Mouse (Mus musculus) liver, embryonic 16.5 days (tissue): ENCODE results near the gene Syk. TPM values are rescaled to one million over a fixed set of nuclear protein-coding genes. Genes with fewer than 3 reads are reported as not detected.

ENCODE experiments used
- ATAC-seq: fragments of 200-750 bp; cut with Nextera tagmentation; 2 replicates; pipeline ENCODE4 v1.8.0; 2017; ENCODE audit warnings: low read depth, mild to moderate bottlenecking, moderate number of reproducible peaks, moderate library complexity
- H3K27ac ChIP-seq: fragments of 300-500 bp; sonication (generic); 2 replicates; pipeline ENCODE4 v1.5.1; 2014; ENCODE audit warnings: mild to moderate bottlenecking, low read length
- H3K27me3 ChIP-seq: fragments of 300-500 bp; sonication (generic); 2 replicates; pipeline ENCODE4 v1.6.1; 2014; ENCODE audit warnings: low read depth, low read length, mixed read lengths; ENCODE audit not compliant: control insufficient read depth, insufficient read depth
- H3K36me3 ChIP-seq: fragments of 300-500 bp; sonication (generic); 2 replicates; pipeline ENCODE4 v1.6.1; 2014; ENCODE audit warnings: mild to moderate bottlenecking; ENCODE audit not compliant: control insufficient read depth, insufficient read depth
- H3K4me1 ChIP-seq: fragments of 300-500 bp; sonication (generic); 2 replicates; pipeline ENCODE4 v1.6.1; 2014; ENCODE audit warnings: low read depth, low read length, mixed read lengths; ENCODE audit not compliant: control insufficient read depth
- H3K4me2 ChIP-seq: fragments of 300-500 bp; sonication (generic); 2 replicates; pipeline ENCODE4 v1.6.1; 2014; ENCODE audit warnings: low read depth, low read length, mixed read lengths
- H3K4me3 ChIP-seq: fragments of 300-500 bp; sonication (generic); 2 replicates; pipeline ENCODE4 v1.5.1; 2014; ENCODE audit warnings: low read depth, mild to moderate bottlenecking, low read length
- H3K9ac ChIP-seq: fragments of 300-500 bp; sonication (generic); 2 replicates; pipeline ENCODE4 v1.6.1; 2014; ENCODE audit warnings: low read depth, low read length
- H3K9me3 ChIP-seq: fragments of 300-500 bp; sonication (generic); replicated peaks from 2 replicates; pipeline ENCODE4 v1.6.1; 2016; ENCODE audit warnings: low read length; ENCODE audit not compliant: control insufficient read depth
- WGBS: fragments of 180-500 bp; shearing (Covaris S2); extraction: QIAGEN DNeasy Blood & Tissue Kit; methylation state at CpG from one replicate; pipeline ENCODE4 v1.1.7; 2014; ENCODE audit not compliant: insufficient replicate concordance; 5-methylcytosine and 5-hydroxymethylcytosine counted together
- polyA plus RNA-seq: library from polyadenylated mRNA; unstranded; fragments of >200 nt; fragmentation: Nextera tagmentation; extraction: Ambion mirVana; gene quantifications from 2 replicates; pipeline ENCODE4 v1.2.1, GENCODE M21; 2015

Syk gene
- polyA plus RNA-seq, 1 experiment from 2014 or later = 5.9 TPM

GRCm38 (mm10) chr13:52584654-52585455, 1.9 kb downstream of the Syk start:
- Histone ChIP-seq H3K4me3 (peak overlapping the region; percentile 44), H3K9ac (no peak overlapping the region), H3K4me1 (no peaks in the 10 kb centered on the region; the same call in 1 of the 2 replicates), H3K36me3 (no peaks in the 10 kb centered on the region), H3K27me3 (peaks cover 16% of the 10 kb centered on the region), H3K4me2 (peak overlapping the region; percentile 48), H3K9me3 (no peaks in the 10 kb centered on the region), H3K27ac (no peak overlapping the region; the same call in 1 of the 2 replicates)
- ATAC-seq = no peak
- 16% methylated on average over 17 of the region's 17 CpGs for WGBS

GRCm38 (mm10) chr13:52587761-52588160, 4.8 kb downstream of the Syk start:
- WGBS = 72% methylated on average over 4 of the region's 4 CpGs
- Histone ChIP-seq H3K9me3 (no peaks in the 10 kb centered on the region), H3K9ac (no peak overlapping the region), H3K36me3 (no peaks in the 10 kb centered on the region), H3K27ac (no peak overlapping the region), H3K4me1 (no peaks in the 10 kb centered on the region; the same call in 1 of the 2 replicates), H3K4me3 (no peak overlapping the region), H3K4me2 (no peak overlapping the region), H3K27me3 (peaks cover 11% of the 10 kb centered on the region)
- no peak for ATAC-seq

DNA sequence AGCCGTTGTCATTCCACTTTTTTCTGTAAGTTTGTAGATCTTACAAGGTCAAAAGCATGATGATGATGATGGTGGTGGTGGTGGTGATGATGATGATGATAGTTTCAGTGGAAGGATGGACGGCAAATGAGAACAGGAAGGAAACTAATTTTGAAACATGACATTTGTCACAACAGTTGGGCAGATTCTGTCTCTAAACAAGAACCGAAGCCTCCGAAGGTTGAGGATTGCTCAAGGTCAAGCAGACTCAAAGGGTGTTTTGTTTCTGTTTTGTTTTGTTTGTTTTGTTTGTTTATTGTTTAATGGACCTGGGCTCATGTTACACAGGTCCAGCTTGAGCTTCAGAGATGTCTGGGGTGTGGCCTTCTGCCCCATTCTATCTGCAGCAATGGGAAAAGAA, 6.1 kb downstream of the Syk start:
- Histone ChIP-seq H3K27ac (no peak overlapping the region), H3K27me3 (peaks cover 3% of the 10 kb centered on the region; the same call in 1 of the 2 replicates), H3K9me3 (no peaks in the 10 kb centered on the region), H3K4me2 (no peak overlapping the region), H3K4me3 (no peak overlapping the region), H3K9ac (no peak overlapping the region), H3K36me3 (no peaks in the 10 kb centered on the region), H3K4me1 (no peaks in the 10 kb centered on the region)
- no peak for ATAC-seq
- WGBS = 59% methylated on average over 4 of the region's 4 CpGs

GRCm38 (mm10) chr13:52591831-52592230, 8.9 kb downstream of the Syk start:
- Histone ChIP-seq H3K9me3 (no peaks in the 10 kb centered on the region), H3K36me3 (no peaks in the 10 kb centered on the region), H3K4me2 (no peak overlapping the region), H3K27ac (no peak overlapping the region), H3K4me1 (no peaks in the 10 kb centered on the region), H3K9ac (no peak overlapping the region), H3K4me3 (no peak overlapping the region), H3K27me3 (no peaks in the 10 kb centered on the region)
- no peak for ATAC-seq
- 72% methylated on average over 4 of the region's 4 CpGs for WGBS

DNA sequence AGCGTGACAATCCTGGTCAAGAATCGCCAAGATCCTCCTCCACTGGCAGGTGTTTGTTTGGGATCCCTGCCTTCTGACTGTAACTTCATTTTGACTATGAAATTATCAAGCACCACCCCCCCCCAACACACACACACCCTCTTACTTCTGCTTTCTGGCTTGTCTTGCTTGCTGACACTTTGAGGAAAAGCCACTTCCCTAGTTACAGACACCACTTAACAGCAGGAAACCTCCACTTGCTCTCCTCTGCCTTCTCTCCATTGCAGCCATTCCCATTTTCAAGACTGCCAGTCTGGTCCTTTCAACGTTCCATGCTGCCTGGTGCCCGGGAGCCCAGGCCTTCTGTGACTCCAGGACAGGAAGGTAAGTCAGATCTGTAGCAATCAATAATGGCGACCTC, 13.7 kb downstream of the Syk start:
- H3K4me2 ChIP-seq = peak overlapping the region; percentile 22
- H3K9ac ChIP-seq = no peak overlapping the region
- H3K9me3 ChIP-seq = no peaks in the 10 kb centered on the region
- 21% methylated on average over 5 of the region's 5 CpGs for WGBS
- H3K4me1 ChIP-seq = no peaks in the 10 kb centered on the region
- peak overlapping the region; percentile 15 for H3K4me3 ChIP-seq
- H3K36me3 ChIP-seq = no peaks in the 10 kb centered on the region
- H3K27ac ChIP-seq = no peak overlapping the region
- no peaks in the 10 kb centered on the region for H3K27me3 ChIP-seq
- no peak for ATAC-seq

DNA sequence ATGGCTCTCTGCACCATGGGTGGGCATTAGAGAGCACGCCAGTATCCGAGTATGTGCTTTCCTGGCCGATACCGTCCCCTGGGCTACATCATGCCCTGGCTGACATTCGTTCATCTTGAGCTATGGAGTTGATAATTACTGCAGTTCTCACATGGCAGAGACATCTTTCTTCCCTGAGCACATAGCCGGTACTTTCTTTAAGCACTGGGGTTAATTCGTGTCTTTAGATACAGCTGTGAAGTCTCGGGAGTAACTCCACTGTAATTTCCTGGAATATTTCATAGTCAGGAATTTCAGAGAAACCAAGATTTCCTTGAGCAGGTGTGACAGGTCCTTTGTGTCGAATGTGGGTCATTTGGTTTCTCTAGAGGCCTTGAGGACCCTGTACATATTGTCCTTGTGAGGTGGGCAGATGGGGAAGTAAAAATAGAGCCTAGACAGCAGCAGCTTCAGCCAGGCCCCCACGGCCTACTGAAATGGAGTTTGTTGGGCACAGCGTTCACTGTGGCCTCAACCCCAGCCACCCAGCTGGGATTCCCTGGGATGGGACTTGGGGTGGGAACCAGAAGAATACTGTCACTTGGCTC, 14.2 kb downstream of the Syk start:
- WGBS = 31% methylated on average over 11 of the region's 11 CpGs
- Histone ChIP-seq H3K9me3 (no peaks in the 10 kb centered on the region), H3K9ac (no peak overlapping the region), H3K27ac (no peak overlapping the region; the same call in 1 of the 2 replicates), H3K27me3 (no peaks in the 10 kb centered on the region), H3K36me3 (no peaks in the 10 kb centered on the region), H3K4me3 (peak overlapping the region; percentile 15), H3K4me2 (peak overlapping the region; percentile 22), H3K4me1 (no peaks in the 10 kb centered on the region)
- ATAC-seq = no peak

DNA sequence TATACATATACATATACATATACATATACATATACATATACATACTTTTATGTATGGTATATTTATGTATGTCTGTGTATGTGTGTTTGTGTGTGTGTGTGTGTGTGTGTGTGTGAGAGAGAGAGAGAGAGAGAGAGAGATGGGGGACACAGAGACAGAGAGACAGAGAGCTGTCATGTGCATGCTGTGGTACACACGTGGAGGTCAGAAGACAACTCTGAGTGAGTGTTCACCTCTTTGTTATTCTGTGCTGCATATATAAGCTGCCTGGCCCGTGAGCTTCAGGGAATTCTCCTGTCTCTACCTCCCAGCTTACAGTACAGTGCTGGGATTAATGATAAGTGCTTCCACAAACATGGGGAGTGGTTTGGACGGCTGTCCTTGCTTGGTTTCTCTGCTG, 15.3 kb downstream of the Syk start:
- WGBS = 28% methylated on average over 3 of the region's 3 CpGs

DNA sequence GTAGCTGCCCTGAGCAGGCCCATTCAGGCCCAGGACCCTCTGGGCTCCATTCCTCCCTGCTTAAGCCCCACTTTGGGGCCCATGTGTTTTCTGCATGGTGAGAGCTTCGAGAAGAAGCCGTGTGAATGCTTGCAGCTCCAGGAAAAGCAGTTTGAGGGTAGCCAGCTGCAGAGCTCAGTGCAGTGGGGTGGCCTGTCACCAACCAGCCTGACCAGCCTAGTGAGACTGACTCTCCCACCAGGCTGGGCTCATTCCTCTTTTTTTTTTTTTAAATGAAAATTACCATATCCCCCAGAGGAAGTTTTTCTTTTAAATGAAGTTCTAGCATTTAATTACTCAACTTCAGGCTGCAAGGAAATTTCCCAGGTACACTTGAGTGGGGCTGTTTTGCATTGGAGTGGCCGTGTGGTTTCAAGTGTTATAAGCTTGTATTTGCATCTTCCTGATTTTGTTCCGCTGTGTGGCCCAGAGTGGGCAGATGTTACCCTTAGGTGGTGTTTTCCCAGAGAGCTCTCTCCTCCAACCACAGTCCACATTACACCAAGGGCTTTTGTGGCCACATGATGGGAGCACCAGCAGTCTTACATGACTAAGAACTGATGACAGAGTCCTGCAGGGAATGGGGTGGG, 17.2 kb downstream of the Syk start:
- Histone ChIP-seq H3K36me3 (no peaks in the 10 kb centered on the region), H3K9ac (no peak overlapping the region), H3K4me2 (no peak overlapping the region), H3K27me3 (no peaks in the 10 kb centered on the region), H3K4me1 (no peaks in the 10 kb centered on the region; the same call in 1 of the 2 replicates), H3K9me3 (no peaks in the 10 kb centered on the region), H3K4me3 (no peak overlapping the region), H3K27ac (no peak overlapping the region)
- ATAC-seq = no peak
- WGBS = 40% methylated on average over 4 of the region's 4 CpGs

More for the DNA sequence above, 15.3 kb downstream of the Syk start:
- no peaks in the 10 kb centered on the region for H3K36me3 ChIP-seq
- H3K27ac ChIP-seq = no peak overlapping the region
- H3K4me2 ChIP-seq = no peak overlapping the region
- H3K9me3 ChIP-seq = no peaks in the 10 kb centered on the region
- no peak overlapping the region for H3K9ac ChIP-seq
- H3K4me3 ChIP-seq = no peak overlapping the region
- no peak for ATAC-seq
- no peaks in the 10 kb centered on the region; the same call in 1 of the 2 replicates for H3K4me1 ChIP-seq
- H3K27me3 ChIP-seq = no peaks in the 10 kb centered on the region

GRCm38 (mm10) chr13:52602752-52603151, 19.8 kb downstream of the Syk start:
- Histone ChIP-seq H3K9me3 (no peaks in the 10 kb centered on the region), H3K9ac (no peak overlapping the region), H3K27ac (no peak overlapping the region), H3K4me1 (no peaks in the 10 kb centered on the region; the same call in 1 of the 2 replicates), H3K36me3 (no peaks in the 10 kb centered on the region), H3K4me2 (no peak overlapping the region), H3K27me3 (no peaks in the 10 kb centered on the region), H3K4me3 (no peak overlapping the region)
- no peak for ATAC-seq
- WGBS = 15% methylated on average over 4 of the region's 4 CpGs
